Mouse (Mus musculus) urinary bladder, postnatal 14 days (tissue): ENCODE measurements around the gene Cd24a.

ENCODE experiments used
- DNase-seq: peaks from one replicate; pipeline ENCODE4 v3.0.0; 2021; ENCODE audit warnings: low spot score

Cd24a gene

DNA sequence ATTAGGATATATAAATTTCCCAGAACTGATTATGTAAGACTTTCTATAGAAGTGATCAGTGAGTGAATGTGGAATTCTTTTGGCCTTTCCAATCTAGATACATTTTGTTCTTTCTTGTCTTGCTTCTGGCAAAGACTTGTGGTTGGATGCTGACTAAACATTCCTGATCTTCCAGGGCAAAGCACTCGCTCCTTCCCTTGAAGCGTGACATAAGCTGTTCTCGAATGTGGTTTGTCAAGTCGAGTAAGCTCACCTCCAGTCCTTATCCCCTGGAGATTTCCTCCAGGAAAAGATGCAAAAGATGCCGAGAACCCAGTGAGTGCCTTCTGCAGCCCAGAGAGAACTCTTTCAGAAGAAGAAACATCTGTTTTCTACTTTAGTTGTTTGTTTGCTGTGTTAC is 51.1 kb downstream of the Cd24a start:
- DNase-seq = no peak

DNA sequence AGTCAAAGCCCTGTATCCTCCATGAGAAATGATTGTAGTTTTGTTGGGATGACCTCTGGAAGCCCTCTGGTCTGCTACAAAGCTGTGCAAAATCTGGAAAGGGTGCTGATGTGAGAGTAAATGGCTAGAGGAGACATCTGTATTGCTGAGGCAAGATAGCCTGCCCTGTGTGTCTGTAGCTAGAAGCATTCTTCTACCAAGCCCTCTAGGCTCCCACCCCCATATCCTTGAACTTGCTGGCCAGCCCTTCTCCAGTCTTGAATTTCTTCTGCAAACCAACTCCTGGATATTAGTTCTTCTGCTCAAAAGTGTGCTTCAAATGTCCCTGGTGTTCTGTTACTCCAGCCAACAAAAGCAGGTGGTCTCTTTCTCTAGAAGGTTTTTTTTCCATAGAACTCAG is 51.8 kb downstream of the Cd24a start:
- DNase-seq = no peak

DNA sequence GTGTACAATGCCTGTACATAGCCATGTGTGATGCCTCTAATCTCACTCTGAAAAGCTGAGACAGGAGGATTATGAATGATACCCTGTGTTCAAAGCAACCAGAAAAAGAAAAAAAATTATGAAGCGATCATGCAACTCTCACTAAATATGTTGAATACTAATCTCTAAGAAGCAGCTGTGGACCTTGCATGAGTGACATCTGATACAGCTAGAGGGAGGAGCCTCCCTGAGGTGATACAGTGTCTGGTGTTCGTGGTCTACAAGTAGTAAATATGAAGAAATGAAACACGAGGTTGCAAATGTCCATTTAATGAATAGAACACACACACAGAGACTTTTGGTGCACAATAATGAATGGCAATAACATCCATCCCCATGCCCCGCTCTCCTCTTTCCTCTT is 52.5 kb downstream of the Cd24a start:
- DNase-seq = no peak

DNA sequence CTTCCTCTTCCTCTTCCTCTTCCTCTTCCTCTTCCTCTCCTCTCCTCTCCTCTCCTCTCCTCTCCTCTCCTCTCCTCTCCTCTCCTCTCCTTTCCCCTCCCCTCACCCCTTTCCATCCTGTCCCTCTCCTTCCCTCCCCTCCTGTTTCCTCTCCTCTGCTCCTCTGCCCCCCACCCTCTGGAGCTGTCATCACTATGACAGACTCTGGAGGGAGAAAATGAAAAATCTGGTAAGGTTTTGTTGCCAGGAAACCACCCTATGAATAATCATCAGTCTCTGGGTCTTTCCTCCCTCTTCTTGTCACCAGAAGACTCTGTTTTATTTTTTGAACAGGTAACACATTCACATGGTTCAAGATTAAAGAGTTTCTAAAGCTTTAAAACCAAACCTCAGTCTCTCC is 53.0 kb downstream of the Cd24a start:
- DNase-seq = no peak

DNA sequence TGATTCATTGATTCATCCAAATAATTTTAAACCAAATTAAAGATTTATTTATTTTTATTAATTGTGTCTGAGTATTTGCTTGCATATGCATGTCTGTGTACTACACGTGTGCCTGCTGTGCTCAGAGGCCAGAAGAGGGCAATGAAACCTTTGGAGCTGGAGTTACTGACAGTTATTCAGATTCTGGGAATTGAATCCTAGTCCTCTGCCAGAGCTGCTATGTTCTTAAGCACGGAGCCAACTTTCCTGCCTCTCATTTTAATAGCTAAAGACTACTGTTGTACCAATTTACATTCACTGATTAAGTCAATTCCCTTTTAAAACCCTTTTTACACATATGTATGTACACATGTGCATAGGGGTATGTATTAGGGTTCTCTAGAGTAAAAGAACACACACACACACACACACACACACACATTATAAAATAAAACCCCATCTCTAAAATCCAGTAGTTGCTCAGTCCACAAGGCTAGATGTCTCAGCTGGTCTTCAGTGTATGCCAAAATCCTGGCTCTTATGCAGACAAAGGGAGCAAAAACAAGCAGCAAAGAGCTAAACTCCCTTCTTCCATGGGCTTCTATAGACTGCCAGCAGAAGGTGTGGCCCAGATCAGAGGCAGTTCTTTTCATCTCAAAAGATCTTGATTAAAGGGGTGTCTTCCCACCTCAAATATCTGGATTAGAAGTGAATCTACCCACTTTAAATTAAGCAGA is 53.7 kb downstream of the Cd24a start:
- DNase-seq = no peak

DNA sequence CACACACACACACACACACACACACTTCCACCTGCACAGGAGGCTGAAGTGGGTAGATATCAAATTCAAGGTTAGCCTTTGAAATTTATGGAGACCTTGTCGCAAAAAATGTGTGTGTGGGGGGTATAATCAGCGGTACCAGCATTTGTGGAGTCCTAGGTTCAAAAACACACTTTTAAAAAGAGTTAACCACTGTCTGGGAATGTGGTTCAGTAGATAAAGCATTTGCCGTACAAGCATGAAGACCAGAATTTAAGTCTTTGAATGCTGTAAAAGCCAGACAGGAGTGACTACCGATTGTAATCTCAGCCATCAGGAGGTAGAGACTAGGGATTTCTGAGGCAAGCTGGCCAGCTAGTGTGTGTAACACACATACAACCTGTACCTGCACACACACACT is 55.0 kb downstream of the Cd24a start:
- no peak for DNase-seq
